Mouse (Mus musculus): ENCODE measurements around the gene Rad51b.

Gene Rad51b

DNA sequence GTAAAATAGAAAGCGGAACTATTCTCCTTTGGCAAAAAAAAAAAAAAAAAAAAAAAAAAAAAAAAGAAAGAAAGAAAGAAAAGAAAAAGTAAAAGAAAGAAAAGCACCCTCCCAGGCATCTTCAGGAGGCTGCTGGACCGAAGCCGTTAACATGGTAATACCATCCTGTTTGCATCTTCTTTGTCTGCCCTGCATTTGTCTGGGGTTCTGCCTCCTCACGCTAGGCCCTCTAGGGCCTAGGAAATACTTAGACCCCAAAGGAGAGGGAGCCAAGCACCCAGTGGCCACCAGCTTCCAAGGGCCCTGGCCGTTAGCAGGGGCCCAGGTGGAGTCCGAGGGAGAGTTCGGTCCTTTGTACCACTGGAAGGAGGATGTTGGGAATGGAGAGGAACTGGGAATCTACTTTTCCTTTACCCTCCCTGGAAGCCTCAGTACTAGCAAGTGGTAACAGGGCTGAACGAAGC, 510.9 kb downstream of the Rad51b start:
- POLR2A ChIA-PET = interaction anchor here in 3 of 4 experiments (0.6 to 3.9 kb wide), 30 partner anchors 10 to 511 kb away, joined by 3 to 36 read pairs (median 5); partner anchors contain the start of genes Rad51b (in 2 of the 3) and Zfp36l1 (in 2 of the 3)
- CTCF ChIA-PET = interaction anchor here (0.6 to 1.4 kb wide), 10 partner anchors 20 to 449 kb away, joined by 3 to 20 read pairs (median 5); no protein-coding TSS in a partner anchor

DNA sequence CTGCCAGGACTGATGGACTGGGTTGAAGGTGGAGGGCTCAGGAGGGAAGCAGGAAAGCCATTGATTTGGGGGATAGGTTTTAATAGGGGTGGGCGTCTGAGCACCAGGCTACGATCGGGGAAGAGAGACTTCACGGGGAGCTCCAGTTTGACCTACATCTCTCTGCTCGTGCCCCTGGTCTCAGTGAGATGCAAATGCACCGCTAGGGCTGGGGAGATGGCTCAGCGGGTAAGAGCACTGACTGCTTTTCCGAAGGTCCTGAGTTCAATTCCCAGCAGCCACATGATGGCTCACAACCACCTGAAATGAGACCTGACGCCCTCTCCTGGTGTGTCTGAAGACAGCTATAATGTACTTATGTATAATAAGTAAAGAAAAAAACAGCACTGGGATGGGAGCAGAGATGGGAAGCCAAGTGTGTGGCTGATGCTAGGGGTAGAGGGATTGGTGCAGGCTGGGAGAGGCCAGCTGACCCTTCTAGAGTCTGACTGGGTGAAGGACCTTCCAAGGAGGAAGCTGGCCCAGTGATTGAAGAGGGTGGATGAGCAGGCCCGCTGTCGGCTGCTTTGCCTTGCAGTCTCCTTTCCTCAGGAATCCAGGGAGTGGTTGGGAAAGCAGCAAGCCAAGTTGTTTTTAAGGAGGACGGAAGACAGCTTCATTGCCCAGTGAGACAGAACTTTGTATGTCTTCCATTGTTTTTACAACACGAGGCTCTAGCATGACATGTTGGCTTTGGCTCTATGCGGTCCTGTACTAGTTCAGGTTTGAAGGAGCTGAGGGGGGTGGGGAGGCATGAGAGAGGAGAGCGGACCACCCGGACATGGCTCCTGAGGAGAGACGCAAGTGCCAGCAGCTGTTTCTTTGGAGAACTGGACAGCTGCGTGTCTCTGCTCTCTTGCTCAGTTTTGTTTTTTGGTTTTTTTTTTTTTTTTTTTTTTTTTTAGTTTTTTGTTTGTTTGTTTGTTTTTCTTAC, 511.6 kb downstream of the Rad51b start:
- ChIA-PET CTCF (interaction anchor here (0.5 to 1.4 kb wide), 12 partner anchors 19 to 450 kb away, joined by 3 to 20 read pairs (median 4); no protein-coding TSS in a partner anchor), POLR2A (interaction anchor here in 3 of 4 experiments (0.6 to 2.8 kb wide), 26 partner anchors 11 to 528 kb away, joined by 3 to 36 read pairs (median 4); partner anchors contain the start of genes Zfp36l1 (in 2 of the 3) and Rad51b (in 1 of the 3))

DNA sequence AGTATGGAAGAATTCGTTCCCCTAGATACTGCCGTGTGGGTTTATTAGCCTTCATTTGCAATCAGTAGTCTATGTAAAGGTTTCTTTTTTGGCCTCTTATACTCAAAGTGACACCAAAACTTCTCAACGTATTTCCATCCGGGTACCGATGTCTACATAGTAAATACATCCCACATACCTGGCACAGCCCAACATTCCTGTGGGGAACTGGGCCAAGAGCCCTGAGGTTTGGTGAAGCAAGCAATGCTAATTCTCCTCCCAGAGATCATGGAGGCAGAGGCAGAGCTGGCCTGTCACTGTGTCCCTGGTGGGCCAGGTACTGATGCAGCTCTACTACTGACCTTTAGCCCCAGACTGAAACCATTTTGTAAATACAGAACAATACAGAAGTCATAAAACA, 512.4 kb downstream of the Rad51b start:
- ChIA-PET CTCF (interaction anchor here in 1 of 4 experiments (1.0 kb wide), 1 partner anchor 124 kb away, joined by 4 read pairs; no protein-coding TSS in a partner anchor), POLR2A (interaction anchor here in 2 of 4 experiments (1.1 to 2.8 kb wide), 5 partner anchors 11 to 529 kb away, joined by 3 to 36 read pairs (median 4); partner anchors contain the start of gene Zfp36l1 (in 1 of the 2))

GRCm38 (mm10) chr12:79812422-79812821, 515.3 kb downstream of the Rad51b start:
- CTCF ChIA-PET = no interaction called here
- POLR2A ChIA-PET = interaction anchor here in 1 of 4 experiments (0.6 to 1.5 kb wide), 5 partner anchors 17 to 300 kb away, joined by 3 to 6 read pairs (median 3); partner anchors contain the start of gene Zfp36l1

DNA sequence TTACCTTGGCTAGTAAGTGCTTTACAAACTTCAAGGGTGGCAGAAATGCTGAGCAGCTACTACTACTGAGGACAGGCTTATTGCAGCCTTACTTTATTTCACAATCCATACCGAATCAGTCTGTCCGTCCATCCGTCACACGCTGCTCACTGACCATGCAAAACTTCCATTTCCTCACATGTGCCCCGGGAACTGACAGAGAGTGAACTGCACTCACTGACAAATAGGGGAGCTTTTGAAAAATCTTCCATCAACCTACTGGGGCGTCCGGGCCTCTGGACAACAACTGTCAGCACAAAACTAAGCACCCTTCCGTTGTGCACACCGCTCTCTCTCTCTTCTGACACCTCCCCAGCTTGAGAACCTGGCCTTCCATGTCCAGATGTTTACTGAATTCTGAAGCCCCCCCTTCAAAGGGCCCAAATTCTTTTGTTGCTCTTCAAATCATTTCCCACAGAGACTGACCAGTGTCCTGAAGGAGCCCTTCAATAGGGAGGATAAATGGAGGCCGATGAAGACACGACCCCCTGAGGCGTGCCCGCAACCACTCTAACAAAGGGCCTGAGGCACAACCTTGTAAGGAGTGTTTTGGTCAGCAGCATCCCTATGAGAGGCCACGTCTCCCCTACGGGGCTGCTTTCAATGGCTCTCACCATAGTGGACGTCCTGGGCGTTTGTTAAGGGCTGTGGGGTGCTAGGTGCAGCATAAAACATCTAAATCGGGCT, 515.9 kb downstream of the Rad51b start:
- ChIA-PET CTCF (no interaction called here), POLR2A (interaction anchor here in 1 of 4 experiments (0.6 kb wide), 1 partner anchor 15 kb away, joined by 3 read pairs; no protein-coding TSS in a partner anchor)

DNA sequence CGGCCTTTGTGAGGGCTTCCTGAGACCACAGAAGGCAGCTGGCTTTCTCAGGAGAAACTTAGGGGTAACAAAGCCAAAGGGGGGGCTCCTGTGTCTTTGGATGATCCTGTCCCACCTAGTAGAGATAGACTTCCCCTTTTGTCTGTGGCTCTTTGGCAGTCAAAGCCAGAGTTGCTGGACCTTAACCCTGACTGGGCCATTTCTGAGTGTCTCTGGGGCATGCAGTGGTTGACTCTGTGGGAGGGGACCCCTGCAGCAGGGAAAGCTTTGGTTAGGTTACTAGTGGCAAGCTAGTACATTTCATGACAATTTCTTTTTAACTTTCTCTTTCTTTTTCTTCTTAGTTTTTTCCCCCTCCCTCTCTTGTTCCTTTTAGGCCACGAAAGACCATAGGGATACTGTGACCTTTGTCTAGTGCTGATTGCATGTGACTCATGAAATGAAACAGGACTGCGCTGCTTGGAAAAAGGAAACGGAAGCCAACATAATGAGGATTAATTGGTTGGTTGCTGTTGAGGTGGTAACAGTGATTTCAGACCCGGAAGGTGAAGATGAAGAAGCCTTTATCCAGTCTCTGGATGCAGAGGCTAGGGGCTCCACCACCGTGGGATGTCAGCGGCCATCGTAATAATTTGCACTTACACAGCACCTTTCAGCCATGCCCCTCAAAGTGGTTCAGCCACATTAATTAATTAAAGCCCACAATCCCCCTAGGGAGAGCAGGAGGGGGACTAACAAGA, 516.7 kb downstream of the Rad51b start:
- POLR2A ChIA-PET = interaction anchor here in 1 of 4 experiments (0.6 kb wide), 1 partner anchor 14 kb away, joined by 3 read pairs; no protein-coding TSS in a partner anchor
- CTCF ChIA-PET = no interaction called here

DNA sequence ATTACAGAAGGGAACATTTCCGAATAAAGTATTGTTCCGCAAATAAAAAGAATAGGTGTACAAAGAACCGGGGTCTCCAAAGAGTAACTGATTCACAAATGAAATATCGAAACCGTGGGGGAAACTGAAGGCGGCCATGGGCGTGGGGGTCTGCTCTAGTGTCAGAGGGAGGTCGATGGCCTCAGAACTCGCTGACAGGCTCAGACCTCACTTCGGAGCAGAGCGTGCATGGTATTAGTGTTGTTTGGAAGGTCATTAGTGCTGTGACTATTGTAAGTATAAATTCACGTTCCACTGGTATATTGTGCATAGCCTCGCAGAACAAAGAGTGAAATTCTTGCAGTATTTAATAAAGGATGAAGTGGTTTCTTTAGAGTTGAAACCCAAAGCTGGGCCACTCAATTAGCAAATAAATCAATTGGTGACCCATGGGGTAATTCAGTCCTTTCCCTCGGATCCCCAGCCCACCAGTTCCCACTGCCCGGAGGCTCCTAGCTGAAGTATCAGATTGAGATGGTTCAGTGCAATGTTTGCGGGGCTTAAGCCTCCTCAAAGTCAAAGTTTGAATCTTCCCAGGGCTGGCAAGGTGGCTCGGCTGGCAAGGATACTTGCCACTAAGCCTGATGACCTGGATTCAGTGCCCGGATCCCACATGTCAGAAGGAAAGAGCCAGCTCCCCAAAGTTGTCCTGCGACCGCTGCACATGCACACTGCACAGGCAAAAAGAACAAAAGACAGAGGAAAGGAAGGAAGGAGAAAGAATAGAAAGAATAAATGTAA, 517.4 kb downstream of the Rad51b start:
- ChIA-PET CTCF (interaction anchor here in 1 of 4 experiments (1.8 kb wide), 1 partner anchor 456 kb away, joined by 4 read pairs; no protein-coding TSS in a partner anchor), POLR2A (no interaction called here)

GRCm38 (mm10) chr12:79816241-79816640, 519.2 kb downstream of the Rad51b start:
- CTCF ChIA-PET = interaction anchor here in 1 of 4 experiments (1.0 to 1.8 kb wide), 2 partner anchors 9 to 458 kb away, joined by 3 to 4 read pairs; no protein-coding TSS in a partner anchor
- POLR2A ChIA-PET = interaction anchor here in 1 of 4 experiments (0.6 to 1.0 kb wide), 2 partner anchors 10 to 18 kb away, joined by 3 read pairs; no protein-coding TSS in a partner anchor

DNA sequence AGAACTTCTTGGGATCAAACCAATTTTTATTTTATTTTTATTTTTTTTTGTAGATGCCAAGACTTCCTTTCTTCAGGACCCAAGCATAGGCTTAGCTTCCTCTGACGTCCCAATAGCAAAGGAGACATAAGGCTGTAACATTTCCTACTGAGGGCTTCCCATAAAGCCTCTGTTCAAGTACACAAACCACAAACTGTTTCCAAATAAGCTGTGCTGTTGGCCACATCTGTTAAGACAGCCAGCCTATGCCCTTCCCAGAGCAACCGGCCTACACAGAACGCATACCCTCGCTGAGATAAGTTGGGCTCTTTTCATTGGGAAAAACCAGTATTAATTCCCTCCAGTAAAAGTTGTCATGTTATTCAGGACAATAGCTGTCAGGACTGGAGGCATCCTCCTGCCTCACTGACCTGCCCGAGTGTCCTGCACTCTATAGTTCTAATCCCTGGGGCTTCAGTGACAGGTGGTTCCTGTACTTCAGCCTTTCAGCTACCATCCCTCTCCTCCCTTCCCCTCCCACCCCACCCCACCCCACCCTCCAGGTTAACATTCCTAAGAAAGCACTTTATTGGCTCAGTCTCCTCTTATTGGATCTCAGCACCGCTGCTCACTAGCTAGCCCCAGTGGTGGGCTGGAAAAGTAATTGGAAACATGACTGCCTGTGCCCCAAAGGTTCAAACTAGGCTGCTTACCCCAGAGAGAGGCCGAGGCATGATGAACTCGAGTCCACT, 523.3 kb downstream of the Rad51b start:
- CTCF ChIA-PET = no interaction called here
- POLR2A ChIA-PET = interaction anchor here in 2 of 4 experiments (0.6 to 3.6 kb wide), 8 partner anchors 9 to 312 kb away, joined by 3 to 20 read pairs (median 4); partner anchors contain the start of gene Zfp36l1 (in 1 of the 2)

DNA sequence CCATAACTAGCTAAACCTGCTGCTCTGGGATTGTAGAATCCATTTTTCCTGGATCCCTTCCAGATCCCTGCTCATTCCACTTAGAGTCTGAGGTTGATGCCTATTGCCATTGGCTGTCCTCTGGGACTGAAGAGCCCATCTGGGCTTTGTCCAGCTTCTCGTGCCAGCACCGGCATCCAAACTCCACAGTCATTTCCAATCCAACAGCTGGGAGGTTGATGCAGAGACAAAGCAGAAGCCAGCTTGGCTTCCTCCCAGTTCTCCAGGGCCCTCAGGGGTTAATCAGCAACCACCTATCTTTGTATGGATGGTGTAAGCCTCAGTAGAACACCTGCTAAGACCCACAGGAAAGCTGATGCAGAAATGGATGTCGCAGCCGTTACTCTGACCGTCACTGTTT, 524.8 kb downstream of the Rad51b start:
- ChIA-PET CTCF (interaction anchor here in 1 of 4 experiments (0.6 kb wide), 1 partner anchor 324 kb away, joined by 3 read pairs; no protein-coding TSS in a partner anchor), POLR2A (interaction anchor here in 3 of 4 experiments (0.8 to 3.6 kb wide), 4 partner anchors 14 to 294 kb away, joined by 3 to 17 read pairs (median 4); no protein-coding TSS in a partner anchor)

- CTCF ChIA-PET = no interaction called here
- POLR2A ChIA-PET = interaction anchor here in 2 of 4 experiments (0.6 to 3.6 kb wide), 3 partner anchors 9 to 24 kb away, joined by 3 to 17 read pairs (median 3); no protein-coding TSS in a partner anchor
Measured at GRCm38 (mm10) chr12:79822401-79822800, 525.3 kb downstream of the Rad51b start.

DNA sequence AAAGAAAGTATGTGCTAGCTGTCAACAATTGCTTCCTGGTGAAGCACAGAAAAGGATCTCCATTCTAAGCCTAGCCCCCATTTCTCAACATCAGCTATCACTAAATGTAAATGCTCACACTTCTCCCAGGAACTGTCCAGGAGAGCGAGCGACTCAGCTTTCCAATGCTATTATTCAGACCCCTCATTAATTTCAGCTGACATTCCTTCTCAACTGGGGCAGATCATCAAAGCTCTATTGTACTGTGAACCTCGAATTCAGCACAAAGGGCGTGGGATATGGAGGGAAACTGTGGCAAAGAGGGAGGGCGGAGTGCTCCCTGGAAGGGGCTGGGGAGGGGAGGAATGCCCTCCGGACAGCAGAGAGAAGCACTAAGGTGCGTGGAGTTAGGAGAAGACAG, 528.8 kb downstream of the Rad51b start:
- ChIA-PET POLR2A (interaction anchor here in 2 of 4 experiments (1.0 to 1.1 kb wide), 2 partner anchors 17 kb away, joined by 3 to 4 read pairs; no protein-coding TSS in a partner anchor), CTCF (interaction anchor here in 1 of 4 experiments (0.7 kb wide), 1 partner anchor 40 kb away, joined by 3 read pairs; no protein-coding TSS in a partner anchor)

GRCm38 (mm10) chr12:79827233-79827692, 530.2 kb downstream of the Rad51b start:
- POLR2A ChIA-PET = interaction anchor here in 1 of 4 experiments (0.6 kb wide), 1 partner anchor 49 kb away, joined by 3 read pairs; no protein-coding TSS in a partner anchor

GRCm38 (mm10) chr12:79827735-79828134, 530.7 kb downstream of the Rad51b start:
- CTCF ChIA-PET = interaction anchor here in 1 of 4 experiments (0.6 to 1.1 kb wide), 2 partner anchors 19 to 123 kb away, joined by 3 to 4 read pairs; no protein-coding TSS in a partner anchor
- POLR2A ChIA-PET = interaction anchor here in 2 of 4 experiments (0.6 to 0.7 kb wide), 2 partner anchors 14 to 49 kb away, joined by 3 read pairs; no protein-coding TSS in a partner anchor

More at GRCm38 (mm10) chr12:79827233-79827692, 530.2 kb downstream of the Rad51b start:
- CTCF ChIA-PET = interaction anchor here in 1 of 4 experiments (1.1 kb wide), 1 partner anchor 19 kb away, joined by 3 read pairs; no protein-coding TSS in a partner anchor

- POLR2A ChIA-PET = interaction anchor here in 1 of 4 experiments (0.6 to 1.7 kb wide), 2 partner anchors 12 to 154 kb away, joined by 3 to 5 read pairs; no protein-coding TSS in a partner anchor
- CTCF ChIA-PET = no interaction called here
Measured at GRCm38 (mm10) chr12:79830686-79831085, 533.6 kb downstream of the Rad51b start.
